Mouse (Mus musculus) hindbrain, postnatal 0 days (tissue): Measurements from ENCODE around the gene Pygo1. TPM values are rescaled to one million over a fixed set of nuclear protein-coding genes. Genes with fewer than 3 reads are reported as not detected.

Experiments
- ATAC-seq: fragments of 200-750 bp; cut with Nextera tagmentation; 2 replicates; pipeline ENCODE4 v1.8.0; 2017; ENCODE audit warnings: mild to moderate bottlenecking, moderate TSS enrichment, moderate library complexity
- DNase-seq: peaks from one replicate; pipeline ENCODE4 v3.0.0-alpha.2; 2015; ENCODE audit warnings: low spot score
- H3K27ac ChIP-seq: fragments of 300-500 bp; sonication (generic); 2 replicates; pipeline ENCODE4 v1.5.1; 2014; ENCODE audit warnings: mild to moderate bottlenecking
- H3K27me3 ChIP-seq: fragments of 300-500 bp; sonication (generic); 2 replicates; pipeline ENCODE4 v1.6.1; 2014; ENCODE audit warnings: low read length, mixed read lengths; ENCODE audit not compliant: insufficient read depth
- H3K36me3 ChIP-seq: fragments of 300-500 bp; sonication (generic); 2 replicates; pipeline ENCODE4 v1.6.1; 2014; ENCODE audit warnings: low read length, mixed read lengths; ENCODE audit not compliant: insufficient read depth
- H3K4me1 ChIP-seq: fragments of 300-500 bp; sonication (generic); 2 replicates; pipeline ENCODE4 v1.6.1; 2014; ENCODE audit warnings: antibody characterized with exemption, low read length, mixed read lengths; ENCODE audit not compliant: insufficient read depth
- H3K4me2 ChIP-seq: fragments of 300-500 bp; sonication (generic); 2 replicates; pipeline ENCODE4 v1.6.1; 2014; ENCODE audit warnings: low read depth, mild to moderate bottlenecking, low read length, moderate library complexity, mixed read lengths
- H3K4me3 ChIP-seq: fragments of 300-500 bp; sonication (generic); 2 replicates; pipeline ENCODE4 v1.5.1; 2014; ENCODE audit warnings: low read length
- H3K9ac ChIP-seq: fragments of 300-500 bp; sonication (generic); replicated peaks from 2 replicates; pipeline ENCODE4 v1.6.1; 2014; ENCODE audit warnings: mild to moderate bottlenecking, low read length, moderate library complexity, mixed read lengths
- H3K9me3 ChIP-seq: fragments of 300-500 bp; sonication (generic); 2 replicates; pipeline ENCODE4 v1.6.1; 2016; ENCODE audit warnings: low read length, mixed read lengths
- CTCF ChIP-seq: IDR thresholded peaks from 2 replicates; pipeline ENCODE4 v1.5.1; 2016; ENCODE audit warnings: antibody characterized with exemption, control low read depth, low read depth
- WGBS: fragments of 180-500 bp; shearing (Covaris S2); extraction: QIAGEN DNeasy Blood & Tissue Kit; methylation state at CpG from one replicate; pipeline ENCODE4 v1.1.7; 2014; 5-methylcytosine and 5-hydroxymethylcytosine counted together
- polyA plus RNA-seq: library from polyadenylated mRNA; unstranded; fragments of >200 nt; fragmentation: Nextera tagmentation; extraction: Ambion mirVana; gene quantifications from 2 replicates; pipeline ENCODE4 v1.2.1, GENCODE M21; 2015
- total RNA-seq: library from RNA; depleted of rRNA; stranded (reverse); fragments of >200 nt; gene quantifications from 2 replicates; pipeline ENCODE4 v1.2.3, GENCODE M21; 2014

Pygo1 gene
- total and polyA plus RNA-seq, 2 experiments from 2014 or later: 9.2 to 32.0 TPM

GRCm38 (mm10) chr9:72925935-72926258 is 452 bp downstream of the Pygo1 start:
- Histone ChIP-seq H3K9ac (peak overlapping the region; percentile 95), H3K4me1 (peaks cover 8% of the 10 kb centered on the region), H3K9me3 (no peaks in the 10 kb centered on the region), H3K4me2 (peak overlapping the region; percentile 96), H3K27ac (peak overlapping the region; percentile 85), H3K27me3 (no peaks in the 10 kb centered on the region), H3K36me3 (no peaks in the 10 kb centered on the region), H3K4me3 (peak overlapping the region; percentile 87)
- no peak for TF ChIP-seq CTCF
- DNase-seq (no peak), ATAC-seq (peak; percentile 61)
- WGBS: 1% methylated on average over 20 of the region's 20 CpGs

DNA sequence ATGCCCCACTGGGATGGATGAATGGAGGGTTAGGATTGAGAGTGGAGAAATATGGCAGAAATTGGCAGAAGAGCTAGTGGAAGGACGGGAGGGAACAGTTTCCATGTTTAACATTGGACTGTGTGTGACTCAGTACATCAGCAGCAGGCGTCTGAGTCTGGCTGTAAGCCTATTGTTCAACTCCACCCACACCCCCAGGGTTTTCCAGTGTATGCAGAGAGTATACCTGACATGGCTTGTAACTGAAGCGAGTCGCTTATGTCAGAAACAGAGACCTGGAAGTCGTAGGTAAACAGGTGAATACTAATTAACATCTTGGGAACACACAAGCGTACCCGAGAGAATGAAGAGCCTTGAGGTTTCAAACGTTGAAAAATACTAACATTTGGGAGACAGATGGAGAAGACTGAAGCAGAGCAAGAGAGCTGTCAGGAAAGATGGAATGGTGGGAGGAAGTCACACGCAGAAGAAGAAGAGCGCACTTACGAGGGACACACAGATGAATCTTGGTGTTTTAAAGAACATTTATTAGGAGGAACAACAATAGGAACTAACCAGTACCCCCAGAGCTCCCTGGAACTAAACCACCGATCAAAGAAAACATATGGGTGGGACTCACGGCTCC is 5.8 kb downstream of the Pygo1 start:
- Histone ChIP-seq H3K4me2 (no peak overlapping the region), H3K9ac (no peak overlapping the region), H3K27ac (no peak overlapping the region), H3K4me3 (no peak overlapping the region), H3K27me3 (no peaks in the 10 kb centered on the region), H3K36me3 (no peaks in the 10 kb centered on the region), H3K9me3 (no peaks in the 10 kb centered on the region), H3K4me1 (peaks cover 8% of the 10 kb centered on the region)
- 77% methylated on average over 13 of the region's 13 CpGs for WGBS
- no peak for DNase-seq
- no peak for TF ChIP-seq CTCF
- no peak for ATAC-seq

DNA sequence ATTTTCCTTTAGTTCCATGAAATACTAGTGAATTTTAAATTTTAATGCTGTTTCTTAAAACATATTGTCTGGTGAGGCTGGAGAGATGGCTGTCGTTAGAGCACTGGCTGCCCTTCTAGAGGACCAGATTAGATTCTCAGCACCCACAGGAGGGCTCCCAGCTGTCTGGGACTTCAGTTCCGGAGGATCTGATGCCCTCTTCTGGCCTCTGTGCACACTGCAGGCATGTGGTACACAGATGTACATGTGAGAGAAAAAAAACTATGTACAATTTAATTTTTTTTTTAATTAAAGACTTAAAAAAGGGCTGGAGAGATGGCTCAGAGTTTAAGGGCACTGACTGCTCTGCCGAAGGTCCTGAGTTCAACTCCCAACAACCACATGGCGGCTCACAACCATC is 9.9 kb downstream of the Pygo1 start:
- H3K4me3 ChIP-seq: no peak overlapping the region
- no peaks in the 10 kb centered on the region for H3K27me3 ChIP-seq
- no peaks in the 10 kb centered on the region for H3K36me3 ChIP-seq
- no peaks in the 10 kb centered on the region for H3K4me1 ChIP-seq
- ATAC-seq (no peak), DNase-seq (no peak)
- H3K4me2 ChIP-seq: no peak overlapping the region
- H3K9me3 ChIP-seq: no peaks in the 10 kb centered on the region
- H3K9ac ChIP-seq: no peak overlapping the region
- no peak overlapping the region for H3K27ac ChIP-seq
- TF ChIP-seq CTCF: 0 out of 2 replicates have a peak, but pooled peaks have one; percentile 20
- WGBS: 91% methylated on average over 4 of the region's 4 CpGs

DNA sequence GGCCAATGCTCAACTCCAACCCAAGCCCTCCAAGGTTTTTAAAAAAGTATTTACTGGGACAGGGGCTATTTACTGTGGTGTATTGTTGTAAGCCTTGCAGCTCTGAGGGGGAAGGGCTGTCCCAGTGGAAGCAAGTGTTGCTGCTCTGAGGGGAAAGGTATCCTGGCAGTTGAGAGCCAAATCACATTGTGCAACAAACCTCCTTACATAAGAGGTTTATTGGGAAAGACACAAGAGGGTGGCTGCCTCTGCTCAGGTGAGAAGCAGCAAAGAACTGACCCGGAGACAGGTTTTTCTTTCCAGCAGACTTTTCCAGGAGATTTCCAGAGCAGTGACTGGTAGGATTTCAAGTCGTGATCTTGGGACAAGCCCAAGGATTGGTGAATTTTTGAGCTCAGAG is 10.9 kb downstream of the Pygo1 start:
- Histone ChIP-seq H3K27me3 (no peaks in the 10 kb centered on the region), H3K4me1 (no peaks in the 10 kb centered on the region), H3K9me3 (no peaks in the 10 kb centered on the region), H3K36me3 (no peaks in the 10 kb centered on the region), H3K4me3 (no peak overlapping the region), H3K9ac (no peak overlapping the region), H3K27ac (no peak overlapping the region), H3K4me2 (no peak overlapping the region)
- no peak for TF ChIP-seq CTCF
- WGBS: 74% methylated on average over 2 of the region's 2 CpGs
- DNase-seq: no peak
- no peak for ATAC-seq

- Histone ChIP-seq H3K4me2 (no peak overlapping the region), H3K9me3 (no peaks in the 10 kb centered on the region), H3K27me3 (no peaks in the 10 kb centered on the region), H3K27ac (no peak overlapping the region), H3K9ac (no peak overlapping the region), H3K36me3 (peaks cover 23% of the 10 kb centered on the region), H3K4me1 (no peaks in the 10 kb centered on the region), H3K4me3 (no peak overlapping the region)
- WGBS: 58% methylated on average over 3 of the region's 3 CpGs
- peak; percentile 23 for DNase-seq
- ATAC-seq: no peak
- peak; percentile 54 for TF ChIP-seq CTCF
Measured at GRCm38 (mm10) chr9:72943424-72943823, 18.0 kb downstream of the Pygo1 start.

DNA sequence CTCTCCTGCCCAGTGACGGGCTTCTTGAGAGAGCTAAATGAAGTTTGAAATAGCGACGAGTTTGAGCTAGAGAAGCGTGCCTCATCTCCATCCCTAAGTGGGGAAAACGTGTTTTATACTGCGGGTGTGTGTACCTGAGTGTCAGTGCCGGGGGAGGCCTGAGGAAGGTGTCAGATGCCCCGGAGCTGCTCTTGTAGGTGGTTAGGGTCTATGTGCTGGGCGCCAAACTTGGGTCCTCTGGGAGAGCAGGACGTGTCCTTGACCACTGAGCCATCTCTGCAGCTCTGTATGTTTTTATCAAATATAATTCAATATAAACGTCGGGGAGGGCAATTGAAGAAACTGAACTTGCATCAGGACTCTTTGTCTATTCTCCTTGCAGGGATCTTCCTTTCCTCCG is 18.8 kb downstream of the Pygo1 start:
- H3K27ac ChIP-seq: no peak overlapping the region
- H3K9ac ChIP-seq: no peak overlapping the region
- H3K9me3 ChIP-seq: no peaks in the 10 kb centered on the region
- DNase-seq: no peak
- TF ChIP-seq CTCF: no peak
- H3K4me3 ChIP-seq: no peak overlapping the region
- H3K4me1 ChIP-seq: no peaks in the 10 kb centered on the region
- no peak overlapping the region for H3K4me2 ChIP-seq
- ATAC-seq: no peak
- 92% methylated on average over 13 of the region's 13 CpGs for whole genome bisulfite sequencing
- H3K27me3 ChIP-seq: no peaks in the 10 kb centered on the region
- peaks cover 23% of the 10 kb centered on the region for H3K36me3 ChIP-seq

DNA sequence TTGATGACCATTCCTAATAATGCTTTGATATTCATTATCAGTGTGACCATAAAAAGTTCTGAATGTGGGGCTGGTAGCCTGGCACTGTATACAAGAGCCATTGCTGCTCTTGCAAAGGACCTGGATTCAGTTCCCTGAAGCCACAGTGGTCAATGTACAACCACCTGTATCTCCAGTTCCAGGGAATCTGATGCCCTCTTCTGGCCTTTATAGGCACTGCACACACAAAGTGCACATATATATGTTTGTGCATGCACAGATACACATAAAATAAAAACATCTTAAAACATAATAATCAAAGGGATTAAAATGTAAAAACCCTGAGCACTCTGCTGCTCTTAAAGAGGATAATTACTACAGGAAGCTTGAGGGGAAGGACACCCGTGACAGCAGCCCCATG is 21.6 kb downstream of the Pygo1 start:
- Histone ChIP-seq H3K9ac (no peak overlapping the region), H3K4me1 (no peaks in the 10 kb centered on the region), H3K4me2 (no peak overlapping the region), H3K4me3 (no peak overlapping the region), H3K9me3 (no peaks in the 10 kb centered on the region), H3K36me3 (peaks cover 23% of the 10 kb centered on the region), H3K27me3 (no peaks in the 10 kb centered on the region), H3K27ac (no peak overlapping the region)
- 100% methylated on average over 1 of the region's 1 CpGs for WGBS
- DNase-seq: no peak
- TF ChIP-seq CTCF: peak; percentile 37
- no peak for ATAC-seq
